Mouse (Mus musculus): ENCODE results near the gene Rlbp1. TPM values are rescaled to one million over a fixed set of nuclear protein-coding genes. Genes with fewer than 3 reads are reported as not detected.

Rlbp1 gene
- polyA plus RNA-seq, 1 experiment: not detected

- Histone ChIP-seq H3ac (ENCODE audit: control insufficient read depth, insufficient read length) (no peak overlapping the region), H3K79me2 (ENCODE audit: control insufficient read depth, insufficient read depth) (no peaks in the 10 kb centered on the region), H3K4me2 (ENCODE audit: low read depth) (no peak overlapping the region), H3K27me3 (ENCODE audit: control insufficient read depth, insufficient read depth, insufficient read length) (no peaks in the 10 kb centered on the region), H3K4me3 (no peak overlapping the region), H3K36me3 (ENCODE audit: control insufficient read depth, insufficient read depth) (no peaks in the 10 kb centered on the region)
- TF ChIP-seq SRF (IDR thresholded peaks at IDR 0.05; ENCODE audit: control insufficient read depth, insufficient read length, low read depth) (no peak), POLR2A (IDR thresholded peaks at IDR 0.05; ENCODE audit: insufficient read length, low read depth) (no peak), POLR2AphosphoS2 (IDR thresholded peaks at IDR 0.05; ENCODE audit: insufficient read length, low read depth) (no peak), MYOD1 (IDR thresholded peaks at IDR 0.05; ENCODE audit: control insufficient read depth in 1 of 3, insufficient read length in 2 of 3, low read depth in 2 of 3) (no peak), USF1 (IDR thresholded peaks at IDR 0.05; ENCODE audit: low read depth) (no peak)
Observed at GRCm38 (mm10) chr7:79419950-79420349, 33.1 kb upstream of the Rlbp1 start.

GRCm38 (mm10) chr7:79414449-79415375 is 27.9 kb upstream of the Rlbp1 start:
- no peaks in the 10 kb centered on the region for H3K36me3 ChIP-seq (ENCODE audit: control insufficient read depth, insufficient read depth)
- no peaks in the 10 kb centered on the region for H3K79me2 ChIP-seq (ENCODE audit: control insufficient read depth, insufficient read depth)
- no peak overlapping the region for H3K4me2 ChIP-seq (ENCODE audit: low read depth)
- H3K4me3 ChIP-seq: no peak overlapping the region
- H3ac ChIP-seq (ENCODE audit: control insufficient read depth, insufficient read length): no peak overlapping the region
- no peaks in the 10 kb centered on the region for H3K27me3 ChIP-seq (ENCODE audit: control insufficient read depth, insufficient read depth, insufficient read length)
- TF ChIP-seq TCF3 (IDR thresholded peaks at IDR 0.05; ENCODE audit: insufficient read length, low read depth): no peak

GRCm38 (mm10) chr7:79400296-79400695 is 13.4 kb upstream of the Rlbp1 start:
- H3K36me3 ChIP-seq (ENCODE audit: control insufficient read depth, insufficient read depth): no peaks in the 10 kb centered on the region
- H3K4me3 ChIP-seq: no peak overlapping the region
- H3K27me3 ChIP-seq (ENCODE audit: control insufficient read depth, insufficient read depth, insufficient read length): no peaks in the 10 kb centered on the region
- H3ac ChIP-seq (ENCODE audit: control insufficient read depth, insufficient read length): no peak overlapping the region
- TF ChIP-seq POLR2AphosphoS2 (IDR thresholded peaks at IDR 0.05; ENCODE audit: insufficient read length, low read depth) (no peak), E2F4 (IDR thresholded peaks at IDR 0.05; ENCODE audit: insufficient read depth) (no peak), MAX (IDR thresholded peaks at IDR 0.05; ENCODE audit: low read depth) (no peak), SRF (IDR thresholded peaks at IDR 0.05; ENCODE audit: control insufficient read depth, insufficient read length, low read depth) (no peak), TCF3 (IDR thresholded peaks at IDR 0.05; ENCODE audit: insufficient read length, low read depth) (no peak), USF1 (IDR thresholded peaks at IDR 0.05; ENCODE audit: low read depth) (no peak), TCF12 (IDR thresholded peaks at IDR 0.05; ENCODE audit: insufficient read depth, poor library complexity, severe bottlenecking) (no peak), MYOD1 (IDR thresholded peaks at IDR 0.05; ENCODE audit: control insufficient read depth in 1 of 3, insufficient read length in 2 of 3, low read depth in 2 of 3) (no peak), REST (IDR thresholded peaks at IDR 0.05; ENCODE audit: insufficient read depth, insufficient read length) (no peak), POLR2A (IDR thresholded peaks at IDR 0.05; ENCODE audit: insufficient read length, low read depth) (no peak), MYOG (IDR thresholded peaks at IDR 0.05; ENCODE audit: control insufficient read depth in 1 of 3, insufficient read depth in 1 of 3, insufficient read length in 2 of 3, low read depth in 2 of 3) (no peak), CEBPB (IDR thresholded peaks at IDR 0.05; ENCODE audit: insufficient read depth, poor library complexity, severe bottlenecking) (no peak)
- H3K79me2 ChIP-seq (ENCODE audit: control insufficient read depth, insufficient read depth): no peaks in the 10 kb centered on the region
- no peak overlapping the region for H3K4me2 ChIP-seq (ENCODE audit: low read depth)

- Histone ChIP-seq H3K36me3 (ENCODE audit: control insufficient read depth, insufficient read depth) (no peaks in the 10 kb centered on the region), H3K27me3 (ENCODE audit: control insufficient read depth, insufficient read depth, insufficient read length) (no peaks in the 10 kb centered on the region), H3K4me3 (no peak overlapping the region), H3K4me2 (ENCODE audit: low read depth) (no peak overlapping the region), H3ac (ENCODE audit: control insufficient read depth, insufficient read length) (no peak overlapping the region), H3K79me2 (ENCODE audit: control insufficient read depth, insufficient read depth) (no peaks in the 10 kb centered on the region)
- TF ChIP-seq E2F4 (IDR thresholded peaks at IDR 0.05; ENCODE audit: insufficient read depth) (no peak), MYOD1 (IDR thresholded peaks at IDR 0.05; ENCODE audit: control insufficient read depth in 1 of 3, insufficient read length in 2 of 3, low read depth in 2 of 3) (no peak), CEBPB (IDR thresholded peaks at IDR 0.05; ENCODE audit: insufficient read depth, poor library complexity, severe bottlenecking) (no peak), SRF (IDR thresholded peaks at IDR 0.05; ENCODE audit: control insufficient read depth, insufficient read length, low read depth) (no peak), REST (IDR thresholded peaks at IDR 0.05; ENCODE audit: insufficient read depth, insufficient read length) (no peak), MYOG (IDR thresholded peaks at IDR 0.05; ENCODE audit: control insufficient read depth in 1 of 3, insufficient read depth in 1 of 3, insufficient read length in 2 of 3, low read depth in 2 of 3) (no peak), POLR2AphosphoS2 (IDR thresholded peaks at IDR 0.05; ENCODE audit: insufficient read length, low read depth) (no peak), POLR2A (IDR thresholded peaks at IDR 0.05; ENCODE audit: insufficient read length, low read depth) (no peak), TCF3 (IDR thresholded peaks at IDR 0.05; ENCODE audit: insufficient read length, low read depth) (no peak), TCF12 (IDR thresholded peaks at IDR 0.05; ENCODE audit: insufficient read depth, poor library complexity, severe bottlenecking) (no peak), USF1 (IDR thresholded peaks at IDR 0.05; ENCODE audit: low read depth) (no peak), MAX (IDR thresholded peaks at IDR 0.05; ENCODE audit: low read depth) (no peak)
Observed at GRCm38 (mm10) chr7:79398971-79399370, 12.1 kb upstream of the Rlbp1 start.

- Histone ChIP-seq H3K4me2 (ENCODE audit: low read depth) (no peak overlapping the region), H3K4me3 (no peak overlapping the region), H3K27me3 (ENCODE audit: control insufficient read depth, insufficient read depth, insufficient read length) (no peaks in the 10 kb centered on the region), H3ac (ENCODE audit: control insufficient read depth, insufficient read length) (no peak overlapping the region), H3K79me2 (ENCODE audit: control insufficient read depth, insufficient read depth) (no peaks in the 10 kb centered on the region), H3K36me3 (ENCODE audit: control insufficient read depth, insufficient read depth) (no peaks in the 10 kb centered on the region)
- TF ChIP-seq MAX (IDR thresholded peaks at IDR 0.05; ENCODE audit: low read depth): no peak
- TF ChIP-seq TCF3 (IDR thresholded peaks at IDR 0.05; ENCODE audit: insufficient read length, low read depth): no peak
- no peak for TF ChIP-seq TCF12 (IDR thresholded peaks at IDR 0.05; ENCODE audit: insufficient read depth, poor library complexity, severe bottlenecking)
- TF ChIP-seq POLR2AphosphoS2 (IDR thresholded peaks at IDR 0.05; ENCODE audit: insufficient read length, low read depth): no peak
- TF ChIP-seq MYOG (IDR thresholded peaks at IDR 0.05; ENCODE audit: control insufficient read depth in 1 of 3, insufficient read depth in 1 of 3, insufficient read length in 2 of 3, low read depth in 2 of 3): no peak
- TF ChIP-seq CEBPB (IDR thresholded peaks at IDR 0.05; ENCODE audit: insufficient read depth, poor library complexity, severe bottlenecking): no peak
- no peak for TF ChIP-seq MYOD1 (IDR thresholded peaks at IDR 0.05; ENCODE audit: control insufficient read depth in 1 of 3, insufficient read length in 2 of 3, low read depth in 2 of 3)
- no peak for TF ChIP-seq REST (IDR thresholded peaks at IDR 0.05; ENCODE audit: insufficient read depth, insufficient read length)
- TF ChIP-seq POLR2A (IDR thresholded peaks at IDR 0.05; ENCODE audit: insufficient read length, low read depth): no peak
- no peak for TF ChIP-seq E2F4 (IDR thresholded peaks at IDR 0.05; ENCODE audit: insufficient read depth)
- TF ChIP-seq USF1 (IDR thresholded peaks at IDR 0.05; ENCODE audit: low read depth): no peak
- TF ChIP-seq SRF (IDR thresholded peaks at IDR 0.05; ENCODE audit: control insufficient read depth, insufficient read length, low read depth): no peak
Observed at GRCm38 (mm10) chr7:79398426-79398825, 11.6 kb upstream of the Rlbp1 start.

Data from myocyte (in vitro differentiated cells).